Mouse (Mus musculus) kidney, adult 2 months (tissue): ENCODE measurements around the gene Bcat2. TPM values are rescaled to one million over a fixed set of nuclear protein-coding genes. Genes with fewer than 3 reads are reported as not detected.
A peak's percentile ranks its signal among the peaks of the same experiment; 100 is the strongest.

Experiments used
- DNase-seq: peaks from one replicate; pipeline ENCODE4 v3.0.0; 2021
- H3K27ac ChIP-seq: fragments of 200-500 bp; 2 replicates; pipeline ENCODE4 v1.5.1; 2012; ENCODE audit warnings: low read depth, low read length, control low read depth, inconsistent platforms; ENCODE audit not compliant: insufficient read depth
- H3K27me3 ChIP-seq: fragments of 200-500 bp; replicated peaks from 2 replicates; pipeline ENCODE4 v1.6.1; 2012; ENCODE audit warnings: mild to moderate bottlenecking, moderate library complexity, low read length, inconsistent platforms; ENCODE audit not compliant: control insufficient read depth, insufficient read depth
- H3K36me3 ChIP-seq: fragments of 200-500 bp; 2 replicates; pipeline ENCODE4 v1.6.1; 2012; ENCODE audit warnings: mild to moderate bottlenecking, moderate library complexity, low read length, inconsistent platforms; ENCODE audit not compliant: control insufficient read depth, insufficient read depth
- H3K4me1 ChIP-seq: fragments of 200-500 bp; 2 replicates; pipeline ENCODE4 v1.6.1; 2011; ENCODE audit warnings: low read length; ENCODE audit not compliant: control insufficient read depth, insufficient read depth
- H3K4me3 ChIP-seq: fragments of 200-500 bp; 2 replicates; pipeline ENCODE4 v1.5.1; 2011; ENCODE audit warnings: mild to moderate bottlenecking, low read depth, low read length, control low read depth; ENCODE audit not compliant: insufficient read depth
- CTCF ChIP-seq: fragments of 200-500 bp; conservative IDR thresholded peaks from 2 replicates; pipeline ENCODE4 v1.5.1; 2011; ENCODE audit warnings: low read depth, mild to moderate bottlenecking, control low read depth, low read length, moderate library complexity, mixed read lengths; ENCODE audit not compliant: insufficient read depth, insufficient read length
- POLR2A ChIP-seq: fragments of 200-500 bp; IDR thresholded peaks from one replicate; pipeline ENCODE4 v1.6.1; 2011; ENCODE audit warnings: low read depth, low read length, control low read depth
- WGBS: fragments of 180-500 bp; shearing (Covaris S2); methylation state at CpG from one replicate; pipeline ENCODE4 v1.1.7; 2018; 5-methylcytosine and 5-hydroxymethylcytosine counted together
- polyA plus RNA-seq: library from polyadenylated mRNA; depleted of rRNA; stranded (reverse); fragments of >200 nt; gene quantifications from 2 replicates; pipeline ENCODE4 v1.2.3, GENCODE M21; 2012

The Bcat2 gene
- polyA plus RNA-seq, 1 experiment, result 185 TPM

DNA sequence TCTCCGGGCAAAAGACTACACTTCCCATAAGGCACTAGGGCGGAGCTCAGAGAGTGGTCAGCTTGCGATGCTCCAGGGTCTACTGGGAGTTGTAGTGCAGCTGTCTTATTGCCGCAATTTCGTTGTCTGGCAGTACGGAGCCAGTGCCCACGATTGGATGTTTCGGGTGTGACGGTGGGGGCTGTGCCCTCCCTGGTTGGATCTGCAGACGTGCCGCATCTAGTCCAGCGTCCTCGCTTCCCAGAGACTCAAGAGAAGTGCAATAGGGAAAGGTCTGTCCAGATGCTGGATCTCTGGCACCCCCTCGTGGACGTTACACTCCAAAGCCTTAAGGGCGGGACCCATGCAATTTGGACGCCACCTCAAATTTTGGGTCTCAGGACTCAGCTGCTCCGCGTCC is 19.2 kb downstream of the Bcat2 start:
- TF ChIP-seq POLR2A (no peak), CTCF (peak; percentile 94)
- WGBS, result 1% methylated on average over 19 of the region's 19 CpGs
- DNase-seq, result peak; percentile 98
- Histone ChIP-seq H3K36me3 (no peaks in the 10 kb centered on the region; the same call in 1 of the 2 replicates), H3K4me1 (no peaks in the 10 kb centered on the region; the same call in 1 of the 2 replicates), H3K4me3 (peak overlapping the region; percentile 8; the same call in 1 of the 2 replicates), H3K27ac (no peak overlapping the region), H3K27me3 (no peaks in the 10 kb centered on the region)

DNA sequence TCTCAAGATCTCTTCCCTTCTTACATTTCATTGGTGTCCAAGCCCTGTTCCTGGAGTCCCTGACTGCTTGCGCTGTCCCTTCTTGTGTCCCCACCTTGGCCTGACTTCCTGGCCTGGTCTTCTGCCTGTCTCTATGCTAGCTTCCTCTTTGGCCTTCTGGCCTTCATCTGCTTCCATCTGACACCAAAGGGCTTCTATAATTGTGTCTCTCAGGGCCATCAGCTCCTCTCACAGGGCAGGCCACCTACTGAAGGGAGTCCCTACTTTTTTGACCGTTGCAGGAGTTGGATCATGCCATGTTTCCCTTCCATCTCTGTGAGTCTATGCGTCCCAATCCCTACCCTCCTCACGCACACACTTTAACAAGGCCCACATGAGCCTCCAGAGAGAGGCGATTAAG is 19.9 kb downstream of the Bcat2 start:
- Histone ChIP-seq H3K27me3 (no peaks in the 10 kb centered on the region), H3K4me3 (no peak overlapping the region), H3K36me3 (no peaks in the 10 kb centered on the region; the same call in 1 of the 2 replicates), H3K4me1 (no peaks in the 10 kb centered on the region; the same call in 1 of the 2 replicates), H3K27ac (no peak overlapping the region)
- TF ChIP-seq CTCF, result no peak
- TF ChIP-seq POLR2A, result no peak
- WGBS, result 93% methylated on average over 5 of the region's 5 CpGs
- DNase-seq, result no peak

DNA sequence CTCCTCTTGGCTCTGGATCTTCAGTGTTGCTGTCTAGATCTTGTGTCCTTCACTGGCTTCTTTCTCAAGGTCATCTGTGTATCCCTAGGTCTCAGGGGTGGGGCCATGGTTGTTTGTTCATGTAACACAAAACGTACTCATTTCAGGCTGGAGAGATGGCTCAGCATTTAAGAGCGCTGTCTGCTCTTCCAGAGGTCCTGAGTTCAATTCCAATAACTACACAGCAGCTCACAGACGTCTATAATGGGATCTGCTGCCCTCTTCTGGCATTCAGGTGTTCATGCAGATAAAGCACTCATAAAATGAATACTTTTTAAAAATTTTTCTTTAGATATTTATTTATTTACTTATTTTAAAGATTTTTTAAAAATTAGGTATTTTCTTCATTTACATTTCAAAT is 20.9 kb downstream of the Bcat2 start:
- DNase-seq, result no peak
- Histone ChIP-seq H3K27ac (no peak overlapping the region), H3K36me3 (no peaks in the 10 kb centered on the region; the same call in 1 of the 2 replicates), H3K4me1 (no peaks in the 10 kb centered on the region; the same call in 1 of the 2 replicates), H3K27me3 (no peaks in the 10 kb centered on the region), H3K4me3 (no peak overlapping the region)
- WGBS, result 51% methylated on average over 3 of the region's 3 CpGs
- TF ChIP-seq POLR2A (no peak), CTCF (0 out of 2 replicates have a peak, but pooled peaks have one; percentile 8)

DNA sequence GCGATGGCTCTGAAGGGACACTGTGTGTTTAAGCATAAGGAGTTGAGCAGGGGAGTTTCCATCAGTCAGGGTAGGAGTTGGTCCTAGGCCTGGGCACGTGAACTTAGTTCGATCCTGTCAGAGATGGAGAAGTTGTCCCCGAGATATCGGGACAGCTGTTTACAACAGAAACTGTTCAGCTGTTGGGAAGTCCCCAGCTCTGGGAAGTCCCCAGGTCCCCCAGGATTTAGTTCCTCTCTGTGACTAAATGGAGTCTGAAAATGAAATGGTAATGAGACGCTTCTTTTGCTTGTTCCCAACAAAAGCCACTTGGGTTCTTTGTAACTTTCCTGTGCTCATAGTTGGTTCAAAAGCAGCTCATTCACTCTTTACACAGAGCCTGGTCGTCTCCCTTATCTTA is 21.9 kb downstream of the Bcat2 start:
- no peaks in the 10 kb centered on the region for H3K27me3 ChIP-seq
- WGBS, result 73% methylated on average over 7 of the region's 7 CpGs
- TF ChIP-seq CTCF (no peak), POLR2A (no peak)
- no peaks in the 10 kb centered on the region; the same call in 1 of the 2 replicates for H3K36me3 ChIP-seq
- no peak for DNase-seq
- H3K4me1 ChIP-seq, result no peaks in the 10 kb centered on the region; the same call in 1 of the 2 replicates
- H3K4me3 ChIP-seq, result no peak overlapping the region
- no peak overlapping the region for H3K27ac ChIP-seq

DNA sequence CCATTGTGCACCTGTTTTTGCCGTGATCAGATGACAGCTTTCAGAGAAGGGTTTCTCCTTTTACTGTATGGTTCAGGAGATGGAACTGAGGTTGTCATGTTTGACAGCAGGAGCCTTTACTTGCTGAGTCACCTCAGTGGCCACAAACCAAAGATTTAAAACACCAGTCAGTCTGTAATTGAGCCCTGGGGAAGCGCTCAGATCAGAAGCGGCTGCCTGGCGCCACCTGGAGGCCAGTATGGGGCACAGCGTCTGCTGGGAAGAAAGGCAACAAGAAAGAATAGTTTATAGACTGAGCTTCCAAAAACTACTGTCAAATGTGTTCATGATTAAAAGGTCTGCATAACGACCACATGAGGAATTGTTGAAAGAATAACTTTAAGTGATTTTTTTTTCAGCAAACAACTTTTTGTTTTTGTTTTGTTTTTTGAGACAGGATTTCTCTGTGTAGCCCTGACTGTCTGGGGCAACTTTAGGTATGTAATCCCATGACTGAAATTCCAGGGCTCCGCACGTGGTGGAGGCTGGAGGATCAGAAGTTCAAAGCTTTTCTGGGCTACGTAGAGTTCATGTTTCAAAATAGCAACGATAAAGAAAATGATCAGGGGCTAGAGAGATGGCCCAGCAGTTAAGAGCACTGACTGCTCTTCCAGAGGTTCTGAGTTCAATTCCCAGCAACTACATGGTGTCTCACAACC is 23.3 kb downstream of the Bcat2 start:
- 11% methylated on average over 10 of the region's 10 CpGs for WGBS
- TF ChIP-seq POLR2A (no peak), CTCF (peak; percentile 92)
- H3K4me1 ChIP-seq, result peaks cover 4% of the 10 kb centered on the region; the same call in 1 of the 2 replicates

DNA sequence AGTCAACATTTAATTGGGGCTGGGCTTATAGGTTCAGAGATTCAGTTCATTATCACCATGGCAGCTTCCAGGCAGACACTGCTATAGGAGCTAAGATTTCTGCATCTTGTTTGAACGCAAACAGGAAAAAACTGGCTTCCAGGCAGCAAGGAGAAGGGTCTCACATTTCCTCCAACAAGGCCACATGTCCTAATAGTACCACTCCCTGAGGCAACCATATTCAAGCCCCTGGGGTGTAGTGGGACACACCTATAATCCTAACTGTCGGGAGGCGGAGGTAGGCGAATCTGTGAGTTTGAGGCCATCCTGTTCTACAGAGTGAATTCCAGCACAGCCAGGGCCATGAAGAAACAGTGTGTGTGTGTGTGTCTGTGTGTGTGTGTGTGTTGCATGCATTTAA is 25.2 kb downstream of the Bcat2 start:
- Histone ChIP-seq H3K4me3 (no peak overlapping the region), H3K27ac (no peak overlapping the region), H3K36me3 (no peaks in the 10 kb centered on the region), H3K27me3 (no peaks in the 10 kb centered on the region), H3K4me1 (0 out of 2 replicates have a peak, but pooled peaks cover 4% of the 10 kb centered on the region)
- no peak for DNase-seq
- 91% methylated on average over 4 of the region's 4 CpGs for WGBS
- TF ChIP-seq CTCF (no peak), POLR2A (no peak)

More for the DNA sequence above, 23.3 kb downstream of the Bcat2 start:
- H3K36me3 ChIP-seq, result no peaks in the 10 kb centered on the region
- DNase-seq, result peak; percentile 85
- H3K4me3 ChIP-seq, result no peak overlapping the region
- H3K27me3 ChIP-seq, result no peaks in the 10 kb centered on the region
- no peak overlapping the region for H3K27ac ChIP-seq

DNA sequence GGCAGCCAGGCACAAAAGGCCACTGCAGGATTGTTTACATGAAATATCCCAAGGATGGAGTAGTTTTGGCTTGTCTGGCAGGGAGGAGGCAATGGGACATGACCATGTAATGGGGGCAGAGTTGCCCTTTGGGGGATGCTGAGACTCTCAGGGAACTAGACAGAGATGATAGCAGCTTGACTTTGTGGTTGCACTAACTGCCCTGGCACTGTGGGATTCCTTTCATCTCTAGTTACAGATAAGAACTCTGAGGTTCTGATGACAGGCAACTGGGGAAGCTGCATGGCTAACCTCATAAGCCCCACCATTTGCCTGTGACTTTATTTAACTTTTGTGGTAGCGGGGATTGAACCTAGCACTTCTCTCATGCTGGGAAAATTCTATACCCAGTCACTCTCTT is 26.2 kb downstream of the Bcat2 start:
- H3K36me3 ChIP-seq, result no peaks in the 10 kb centered on the region
- no peak overlapping the region for H3K4me3 ChIP-seq
- no peak overlapping the region for H3K27ac ChIP-seq
- no peaks in the 10 kb centered on the region for H3K27me3 ChIP-seq
- WGBS, result 96% methylated on average over 1 of the region's 1 CpGs
- no peak for DNase-seq
- 0 out of 2 replicates have a peak, but pooled peaks cover 4% of the 10 kb centered on the region for H3K4me1 ChIP-seq
- no peak for TF ChIP-seq POLR2A
- TF ChIP-seq CTCF, result no peak
